Mouse (Mus musculus) embryonic fibroblast, embryonic 13.5 days (primary cell): ENCODE measurements at regions not wholly inside any gene's neighbourhood (a gene's known extent, or its start where the extent isn't known, plus 50 kb on each side); places are given as distances from the start of the nearest gene placed in this dataset.

ENCODE experiments used
- H3K27ac ChIP-seq: 2 replicates; pipeline ENCODE4 v1.5.1; 2012; ENCODE audit warnings: low read length, control low read depth, inconsistent platforms; ENCODE audit not compliant: insufficient read depth
- H3K4me1 ChIP-seq: 2 replicates; pipeline ENCODE4 v1.6.1; 2011; ENCODE audit warnings: low read length; ENCODE audit not compliant: control insufficient read depth, insufficient read depth
- H3K4me3 ChIP-seq: 2 replicates; pipeline ENCODE4 v1.5.1; 2011; ENCODE audit warnings: mild to moderate bottlenecking, control low read depth, low read length; ENCODE audit not compliant: insufficient read depth
- CTCF ChIP-seq: IDR thresholded peaks from 2 replicates; pipeline ENCODE4 v1.5.1; 2011; ENCODE audit warnings: mild to moderate bottlenecking, control low read depth, low read length, moderate library complexity, borderline replicate concordance; ENCODE audit not compliant: insufficient read depth
- POLR2A ChIP-seq: IDR thresholded peaks from 2 replicates; pipeline ENCODE4 v1.6.1; 2011; ENCODE audit warnings: low read depth, mild to moderate bottlenecking, control low read depth, low read length, moderate library complexity

DNA sequence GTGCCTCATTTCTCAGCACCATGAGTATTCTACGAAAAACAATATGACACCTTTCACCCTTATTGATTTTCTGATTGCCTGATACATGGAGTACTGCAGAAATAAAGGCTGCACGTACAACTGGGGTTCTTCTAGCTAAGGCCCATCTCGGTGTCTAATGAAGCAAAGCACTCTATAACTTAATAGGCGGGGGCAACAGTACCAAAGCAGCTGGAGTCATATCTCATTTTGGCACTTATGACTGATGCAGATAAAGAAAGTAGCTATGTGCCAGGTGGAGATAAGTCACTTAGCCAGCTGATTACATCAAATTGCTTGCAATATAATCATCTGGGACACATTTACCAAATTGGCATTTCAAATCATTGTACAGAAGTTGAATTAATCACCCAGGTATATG, 73.0 kb upstream of the Lin7a start:
- H3K4me1 ChIP-seq: peaks cover 3% of the 10 kb centered on the region; the same call in 1 of the 2 replicates
- TF ChIP-seq CTCF (no peak), POLR2A (no peak)
- H3K27ac ChIP-seq: no peak overlapping the region
- no peak overlapping the region for H3K4me3 ChIP-seq

DNA sequence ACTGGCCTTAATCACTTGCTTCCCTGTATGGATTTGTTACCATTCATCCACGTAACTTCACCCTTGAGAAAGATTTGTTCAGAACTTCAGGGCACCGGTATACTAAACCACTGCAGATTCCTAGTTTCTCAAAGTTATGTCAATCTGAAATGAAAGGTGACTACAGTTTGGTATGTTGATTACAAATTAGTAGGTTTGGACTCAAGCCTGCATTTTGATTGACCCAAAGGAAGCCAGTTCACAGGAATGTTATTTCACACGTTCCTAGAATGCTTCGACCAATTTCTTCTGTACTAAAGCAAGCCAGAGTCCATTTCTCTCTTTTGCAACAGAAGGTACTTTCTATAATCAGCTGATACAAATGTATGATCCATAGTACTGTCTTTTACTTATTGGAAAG, 70.4 kb upstream of the Lin7a start:
- Histone ChIP-seq H3K27ac (0 out of 2 replicates have a peak overlapping the region, but pooled peaks have one; percentile 34), H3K4me3 (no peak overlapping the region), H3K4me1 (peaks cover 3% of the 10 kb centered on the region; the same call in 1 of the 2 replicates)
- no peak for TF ChIP-seq CTCF
- no peak for TF ChIP-seq POLR2A

DNA sequence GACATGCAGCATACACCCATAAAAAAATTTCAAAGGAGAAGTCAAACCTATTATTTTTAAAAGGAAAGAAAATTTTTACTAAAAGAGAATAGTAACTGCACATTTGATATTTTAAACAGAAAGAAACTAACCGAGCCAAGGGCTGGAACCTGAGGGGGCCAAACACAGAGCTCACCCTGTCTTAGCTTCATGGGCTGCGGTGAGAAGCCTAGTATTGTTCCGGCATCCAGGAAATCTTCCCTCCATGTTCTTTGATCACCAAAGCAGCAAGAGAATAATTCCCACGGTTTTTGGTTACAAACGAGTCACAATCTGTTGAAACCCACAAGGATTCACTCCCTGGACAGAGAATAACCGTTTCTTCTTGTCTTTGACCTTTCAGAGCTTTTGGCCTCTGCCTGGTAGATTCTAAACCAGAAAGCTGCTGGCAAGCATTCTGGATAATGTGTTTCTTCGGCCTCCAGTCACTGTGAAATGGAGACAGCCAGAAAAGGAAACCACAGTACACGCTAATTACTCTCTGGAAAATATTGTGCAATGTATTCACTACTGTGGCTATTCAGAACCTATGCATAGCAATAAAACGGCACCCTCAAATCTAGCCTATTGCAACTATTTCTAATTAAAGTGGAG, 66.3 kb upstream of the Lin7a start:
- H3K4me3 ChIP-seq: no peak overlapping the region
- peak overlapping the region; percentile 25; the same call in 1 of the 2 replicates for H3K27ac ChIP-seq
- TF ChIP-seq POLR2A: no peak
- peaks cover 3% of the 10 kb centered on the region; the same call in 1 of the 2 replicates for H3K4me1 ChIP-seq

DNA sequence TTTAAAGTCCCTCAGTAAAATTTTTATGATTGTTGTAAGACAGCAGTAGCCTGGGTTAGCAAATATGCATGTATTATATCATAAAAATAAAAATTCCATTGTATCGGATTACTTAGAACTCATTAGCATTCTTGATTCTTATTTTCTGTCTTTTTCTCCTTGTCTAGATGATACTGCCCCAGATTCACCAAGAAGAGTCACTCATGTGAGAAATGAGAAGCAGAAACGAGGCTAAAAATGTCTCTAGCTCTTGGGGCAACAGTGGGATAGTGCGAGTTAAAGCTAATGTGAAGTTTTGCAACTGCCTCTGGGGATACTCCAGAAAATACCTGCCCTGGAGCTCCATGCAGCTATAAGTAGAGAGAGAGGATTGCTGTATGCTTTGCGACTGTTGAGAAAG, 61.6 kb upstream of the Lin7a start:
- no peaks in the 10 kb centered on the region for H3K4me1 ChIP-seq
- H3K27ac ChIP-seq: no peak overlapping the region
- TF ChIP-seq CTCF: no peak
- no peak for TF ChIP-seq POLR2A
- H3K4me3 ChIP-seq: no peak overlapping the region

DNA sequence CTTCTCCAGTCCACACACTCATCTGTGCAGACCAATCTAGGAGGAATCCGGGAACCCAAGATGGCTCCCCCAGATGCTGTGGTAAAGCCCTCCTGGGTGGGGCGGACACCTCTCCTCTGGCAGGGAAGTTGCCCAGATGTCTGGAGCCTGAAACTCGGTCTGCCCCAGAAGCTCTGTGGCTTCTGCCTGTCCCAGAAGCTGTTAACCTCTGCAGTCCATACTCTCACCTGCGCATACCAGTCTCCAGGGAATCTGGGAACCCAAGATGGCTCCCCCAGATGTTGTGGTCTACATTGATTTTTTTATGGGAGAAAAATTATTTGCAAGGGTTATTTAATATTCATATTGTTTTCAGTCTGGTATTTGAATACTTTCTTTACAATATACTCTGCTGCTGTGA, 58.4 kb upstream of the Lin7a start:
- Histone ChIP-seq H3K4me3 (no peak overlapping the region), H3K4me1 (no peaks in the 10 kb centered on the region), H3K27ac (no peak overlapping the region)
- no peak for TF ChIP-seq POLR2A
- TF ChIP-seq CTCF: no peak

DNA sequence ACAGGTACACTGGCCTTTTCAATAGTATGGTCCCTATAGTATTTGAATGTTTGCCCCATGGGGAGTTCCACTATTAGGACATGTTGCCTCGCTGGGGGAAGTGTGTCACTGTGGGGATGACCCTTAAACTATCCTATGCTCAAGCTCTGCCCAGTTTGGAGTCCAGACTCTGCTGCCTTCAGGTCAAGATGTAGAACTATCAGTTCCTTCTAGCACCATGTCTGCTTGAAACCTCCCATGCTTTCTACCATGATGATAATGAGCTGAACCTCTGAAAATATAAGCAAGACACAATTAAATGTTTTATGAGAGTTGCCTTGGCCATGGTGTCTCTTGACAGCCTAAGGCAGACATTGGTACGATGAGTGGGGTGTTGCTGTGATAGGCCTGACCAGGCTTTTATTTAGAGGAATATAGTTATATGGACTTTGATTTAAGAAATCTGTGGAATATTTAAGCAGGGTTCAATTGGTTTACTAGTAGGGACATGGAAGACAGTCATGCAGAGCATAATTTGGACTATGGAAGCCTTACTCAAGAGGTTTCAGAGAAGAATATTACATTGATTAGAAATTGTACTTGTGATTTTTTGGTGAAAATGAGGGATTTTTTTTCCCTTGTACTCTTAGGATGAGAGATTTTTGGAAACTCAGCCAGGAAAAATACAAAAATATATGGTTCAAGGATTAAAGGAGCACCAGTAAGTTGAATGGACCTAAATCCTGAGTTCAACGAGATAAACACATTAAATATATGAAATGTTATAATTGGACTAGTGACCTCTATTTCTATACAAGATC, 57.7 kb upstream of the Lin7a start:
- Histone ChIP-seq H3K27ac (no peak overlapping the region), H3K4me3 (no peak overlapping the region), H3K4me1 (no peaks in the 10 kb centered on the region)
- TF ChIP-seq CTCF (no peak), POLR2A (no peak)

DNA sequence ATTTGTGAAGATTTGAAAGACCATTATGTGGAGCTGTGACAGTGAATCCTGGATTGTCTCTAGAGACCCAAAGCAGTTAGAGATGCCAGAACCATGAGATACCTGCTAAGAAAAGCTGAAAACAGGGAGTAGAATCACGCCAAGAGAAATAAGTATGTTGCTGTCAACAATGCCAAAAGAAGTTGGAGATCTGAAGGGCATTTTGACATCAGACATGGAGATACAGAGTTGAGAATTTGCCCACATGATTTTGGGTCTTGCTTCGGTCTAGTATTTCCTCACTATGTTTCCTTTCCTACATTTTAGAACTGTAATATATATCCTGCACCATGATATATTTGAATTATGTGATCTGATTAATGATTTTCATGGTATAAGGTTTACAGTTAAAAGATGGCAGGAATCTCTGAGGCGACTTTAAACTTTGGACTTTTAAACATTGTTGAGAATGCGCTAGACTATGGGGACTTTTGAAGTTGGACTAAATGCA, 56.7 kb upstream of the Lin7a start:
- no peaks in the 10 kb centered on the region for H3K4me1 ChIP-seq
- H3K4me3 ChIP-seq: no peak overlapping the region
- no peak for TF ChIP-seq POLR2A
- TF ChIP-seq CTCF: no peak
- no peak overlapping the region for H3K27ac ChIP-seq

DNA sequence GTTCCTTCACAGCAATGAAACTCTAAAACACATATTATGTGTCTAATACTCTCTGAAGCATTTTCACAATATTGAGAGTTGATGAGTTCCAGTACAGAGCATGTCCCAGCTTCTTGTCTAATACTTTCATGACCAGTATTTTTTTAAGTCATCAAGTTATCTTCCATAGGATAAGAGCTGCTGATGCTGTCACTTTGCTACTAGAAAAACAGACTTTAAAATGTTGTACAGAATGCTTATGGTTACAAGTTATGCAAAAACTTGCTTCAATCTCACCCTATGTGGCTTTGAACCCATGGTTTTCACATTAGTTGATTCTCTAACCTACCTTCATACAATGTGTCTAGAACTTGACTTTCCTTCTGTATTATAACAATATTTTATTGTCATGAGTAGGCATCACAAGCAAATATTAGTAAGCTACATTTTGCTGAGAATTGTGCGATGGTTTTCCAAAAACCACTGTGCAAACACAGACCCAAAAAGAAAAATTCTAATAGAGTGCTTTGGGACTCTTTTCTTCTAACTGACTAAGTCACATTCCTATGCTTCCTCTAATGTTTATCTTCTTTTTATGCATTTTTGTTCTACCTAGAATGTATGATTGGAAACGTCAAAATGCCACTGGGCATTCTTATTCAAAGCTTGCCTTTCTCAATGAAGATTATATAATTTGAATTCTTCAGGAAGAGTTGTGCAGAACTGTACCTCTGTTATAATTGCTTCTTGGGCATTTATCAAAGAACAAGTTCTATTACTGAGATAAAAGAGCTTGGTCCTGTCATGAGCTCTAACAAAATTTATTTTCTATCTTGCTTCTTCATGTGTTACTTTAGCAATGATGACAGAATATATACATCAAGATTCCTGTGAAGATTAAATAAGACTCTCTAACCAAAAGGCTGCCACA, 55.6 kb upstream of the Lin7a start:
- Histone ChIP-seq H3K27ac (no peak overlapping the region), H3K4me1 (no peaks in the 10 kb centered on the region), H3K4me3 (no peak overlapping the region)
- no peak for TF ChIP-seq POLR2A
- no peak for TF ChIP-seq CTCF

DNA sequence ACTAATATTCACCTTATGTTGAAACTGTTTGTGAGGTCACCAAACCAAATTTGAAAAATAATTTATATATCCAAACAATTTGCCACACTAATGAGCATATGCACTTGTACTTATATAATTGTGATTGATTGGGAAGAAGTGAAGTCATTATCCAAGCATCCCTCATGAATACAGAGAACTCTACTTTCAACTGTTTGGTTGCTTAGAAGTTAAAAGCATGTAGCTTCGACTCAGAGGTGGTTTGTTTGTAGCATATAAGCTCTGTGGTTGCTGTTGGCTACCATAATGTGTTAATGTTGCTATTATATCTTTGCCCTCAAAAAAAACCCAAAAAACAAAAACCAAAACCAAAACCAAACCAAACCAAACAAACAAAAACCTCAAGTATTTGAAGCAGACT, 54.7 kb upstream of the Lin7a start:
- Histone ChIP-seq H3K4me1 (no peaks in the 10 kb centered on the region), H3K27ac (no peak overlapping the region), H3K4me3 (no peak overlapping the region)
- TF ChIP-seq CTCF (no peak), POLR2A (no peak)

DNA sequence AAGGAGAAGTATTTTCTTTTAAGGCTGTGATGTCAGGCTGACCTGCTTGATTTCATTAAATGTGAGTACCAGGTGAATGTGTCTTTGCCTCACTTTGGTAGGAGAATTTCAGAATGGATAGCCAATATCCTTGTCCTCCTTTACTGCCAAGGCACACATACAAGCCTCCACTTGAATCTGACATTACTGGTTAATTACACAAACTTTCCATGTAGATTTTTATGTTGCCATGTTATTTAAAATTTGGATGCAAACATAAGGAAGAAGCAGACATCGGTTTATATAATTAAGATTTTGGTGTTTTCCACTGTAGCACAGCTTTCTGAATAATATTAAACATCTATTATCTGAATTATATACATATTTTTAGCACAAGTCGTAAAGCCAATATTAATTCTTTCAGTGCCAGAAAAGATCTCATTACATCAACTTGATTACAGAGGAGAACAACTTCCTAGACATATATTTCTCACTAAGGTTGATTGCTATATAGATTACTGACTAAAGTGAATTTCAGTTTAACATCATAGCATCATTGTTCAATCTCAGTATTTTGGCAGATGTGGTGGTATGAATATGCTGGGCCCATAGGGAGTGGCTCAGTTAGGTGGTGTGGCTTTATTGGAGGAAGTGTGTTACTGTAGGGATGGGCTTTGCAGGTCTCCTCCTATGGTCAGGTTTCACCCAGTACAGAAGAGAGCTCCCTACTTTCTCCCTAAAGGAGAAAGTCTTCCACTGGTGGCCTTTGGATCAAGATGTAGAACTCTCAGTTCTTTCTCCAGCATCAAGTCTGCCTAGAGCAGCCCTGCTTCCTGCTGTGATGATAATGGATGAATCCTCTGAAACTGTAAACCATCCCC, 53.9 kb upstream of the Lin7a start:
- TF ChIP-seq POLR2A (no peak), CTCF (no peak)
- no peak overlapping the region for H3K27ac ChIP-seq

More for the DNA sequence above, 53.9 kb upstream of the Lin7a start:
- no peaks in the 10 kb centered on the region for H3K4me1 ChIP-seq
- no peak overlapping the region for H3K4me3 ChIP-seq
